Mouse (Mus musculus): Measurements from ENCODE around the gene Astn2.

The Astn2 gene

DNA sequence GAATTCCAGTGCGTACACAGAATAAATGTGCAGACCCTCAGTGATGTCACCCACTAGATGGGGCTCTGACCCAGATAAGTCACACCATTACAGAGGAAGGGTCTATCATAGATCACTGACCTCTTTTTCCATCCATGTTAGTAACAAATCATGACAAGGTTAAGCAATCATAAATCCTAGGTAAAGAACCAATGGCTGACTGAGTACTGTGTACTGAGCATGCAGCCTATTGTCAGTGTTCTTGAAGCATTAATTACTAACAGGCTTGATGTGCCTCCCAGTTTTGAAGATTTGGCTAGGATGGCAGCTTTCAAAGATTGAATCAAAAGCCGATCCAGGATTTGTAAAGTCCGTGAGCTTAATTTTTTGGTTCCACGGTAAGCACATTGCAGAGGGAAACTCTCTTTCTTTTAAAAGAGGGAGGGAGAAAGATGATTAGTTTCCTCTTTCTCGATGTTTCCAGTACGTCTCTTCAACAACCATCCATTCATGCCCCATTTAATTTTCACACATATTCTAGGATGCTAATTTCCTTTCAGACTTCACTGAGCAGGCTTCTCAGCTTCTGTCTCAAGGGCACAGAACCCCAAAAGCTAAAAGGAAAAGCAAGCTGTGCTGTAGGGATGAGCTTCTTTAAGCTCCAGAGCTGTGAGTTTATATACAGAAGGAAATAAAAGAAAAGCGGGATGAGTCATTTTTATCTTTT, 93.9 kb downstream of the Astn2 start:
- no peak for DNase-seq

DNA sequence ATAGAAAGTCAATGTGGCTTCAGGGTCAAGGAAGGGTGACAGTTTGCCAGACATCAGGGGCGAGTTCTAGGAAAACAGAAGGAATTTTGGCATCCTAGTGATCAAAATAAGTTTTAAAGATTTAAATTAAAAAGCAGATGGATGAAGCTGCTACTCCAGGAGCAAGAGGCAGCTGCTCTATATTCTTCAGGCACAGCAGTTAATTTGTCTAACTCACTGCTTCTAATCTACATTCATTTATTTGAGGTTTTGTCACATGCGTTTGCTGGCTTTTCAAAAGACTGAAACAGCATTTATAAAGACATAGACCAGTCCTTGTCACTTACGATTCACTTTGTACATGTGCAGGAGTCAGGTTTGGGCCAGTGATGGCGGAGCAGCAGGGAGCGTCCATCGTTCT, 98.0 kb downstream of the Astn2 start:
- no peak for DNase-seq

GRCm38 (mm10) chr4:66302686-66303310, 101.6 kb downstream of the Astn2 start:
- DNase-seq = no peak

DNA sequence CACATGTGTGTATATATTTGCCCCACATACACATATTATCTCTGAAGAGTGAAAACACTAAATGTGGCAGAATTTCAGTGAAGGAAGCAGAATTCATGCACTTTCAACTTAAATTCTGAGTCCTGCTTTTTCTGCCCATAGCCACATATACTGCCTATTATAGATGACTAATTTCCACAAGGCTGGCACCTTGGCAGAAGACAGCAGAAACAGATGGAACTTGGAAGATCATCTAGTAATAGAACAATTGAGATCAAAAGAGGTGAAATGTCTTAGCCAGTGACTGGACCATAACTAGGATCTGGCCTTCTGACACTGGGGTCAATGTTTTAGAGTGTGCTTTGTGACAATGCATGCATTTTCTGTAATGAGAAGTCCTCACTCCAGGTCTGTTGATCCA, 119.4 kb downstream of the Astn2 start:
- no peak for DNase-seq

- no peak for DNase-seq
These were observed 128.3 kb downstream of the Astn2 start for GRCm38 (mm10) chr4:66276096-66276495.

- DNase-seq = no peak
These were observed 132.8 kb downstream of the Astn2 start for GRCm38 (mm10) chr4:66271550-66272117.

- no peak for DNase-seq
These were observed 140.4 kb downstream of the Astn2 start for GRCm38 (mm10) chr4:66264031-66264430.

- DNase-seq = no peak
These were observed 143.1 kb downstream of the Astn2 start for GRCm38 (mm10) chr4:66261276-66261675.

GRCm38 (mm10) chr4:66258905-66259304, 145.5 kb downstream of the Astn2 start:
- DNase-seq = no peak

DNA sequence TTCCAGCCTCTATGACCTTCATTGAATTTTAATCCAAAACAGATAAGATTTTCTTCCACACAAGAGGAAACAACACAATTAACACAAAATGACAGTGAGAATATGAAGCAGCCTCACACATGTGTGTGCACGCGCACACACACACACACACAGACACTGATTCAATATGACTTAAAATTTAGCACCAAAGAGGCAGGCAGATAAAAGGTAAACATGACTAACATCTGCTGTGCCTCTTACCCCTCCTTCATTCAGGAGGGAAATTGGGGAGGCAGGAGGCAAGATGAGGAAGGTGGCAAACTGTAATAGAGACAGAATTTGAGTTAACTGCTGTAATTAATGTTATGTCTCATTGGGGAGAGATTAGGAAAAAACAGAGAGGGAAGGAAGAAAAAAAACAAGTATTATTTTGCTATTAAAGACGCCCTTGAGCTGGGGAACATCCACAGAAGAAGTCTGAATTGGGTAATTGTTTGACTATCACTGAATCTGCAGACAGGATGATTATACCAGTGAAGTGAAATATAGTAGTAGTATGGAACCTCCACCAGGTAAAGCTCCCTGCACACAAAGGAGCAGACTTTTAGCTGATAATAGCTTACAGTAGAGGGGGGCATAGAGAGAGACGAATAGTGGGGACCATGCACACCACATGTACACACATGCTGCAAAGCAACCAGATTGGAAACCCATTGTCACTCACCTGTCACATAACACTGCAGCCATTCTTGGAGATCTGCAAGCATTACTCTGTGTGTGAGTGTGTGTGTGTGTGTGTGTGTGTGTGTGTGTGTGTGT, 149.5 kb downstream of the Astn2 start:
- DNase-seq = no peak

DNA sequence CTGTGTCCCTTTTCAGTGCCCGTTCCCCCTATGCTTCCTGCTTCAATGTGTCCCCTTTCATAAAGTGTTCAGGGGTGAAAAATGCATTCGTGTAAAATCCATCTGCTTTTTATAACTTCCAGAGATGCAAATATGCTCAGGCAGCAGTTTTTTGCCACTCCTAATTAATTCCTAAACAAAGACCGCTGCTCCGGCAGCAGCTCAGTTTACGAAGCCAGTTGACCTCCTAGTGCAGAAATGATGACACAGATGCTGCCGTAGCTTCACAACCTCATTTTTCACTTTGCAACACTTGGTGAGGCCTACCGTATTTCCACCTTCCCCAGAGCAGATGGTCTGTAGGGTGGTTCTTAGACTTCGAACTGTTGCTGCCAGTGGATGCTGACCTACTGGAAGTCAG, 155.9 kb downstream of the Astn2 start:
- DNase-seq = no peak

DNA sequence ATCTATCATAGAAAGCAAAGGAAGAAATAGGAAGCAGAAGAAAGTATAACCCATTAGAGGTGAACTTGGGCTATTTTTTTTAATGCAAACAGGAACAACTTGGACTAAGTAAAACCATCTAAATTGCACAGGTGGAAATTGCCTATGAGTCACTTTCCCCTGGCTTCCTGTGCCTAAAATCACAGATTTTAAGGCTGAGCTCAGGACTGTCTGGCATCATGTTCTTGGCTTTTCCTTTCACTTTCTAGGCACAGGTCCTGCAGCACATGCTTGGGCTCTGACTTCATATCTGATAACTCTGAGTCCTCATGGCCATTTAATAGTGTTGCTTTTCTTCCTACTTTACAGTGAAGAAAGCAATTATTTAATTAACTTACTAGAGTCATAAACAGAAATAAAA, 161.7 kb downstream of the Astn2 start:
- DNase-seq = no peak

- no peak for DNase-seq
These were observed 171.6 kb downstream of the Astn2 start for GRCm38 (mm10) chr4:66232799-66233198.

DNA sequence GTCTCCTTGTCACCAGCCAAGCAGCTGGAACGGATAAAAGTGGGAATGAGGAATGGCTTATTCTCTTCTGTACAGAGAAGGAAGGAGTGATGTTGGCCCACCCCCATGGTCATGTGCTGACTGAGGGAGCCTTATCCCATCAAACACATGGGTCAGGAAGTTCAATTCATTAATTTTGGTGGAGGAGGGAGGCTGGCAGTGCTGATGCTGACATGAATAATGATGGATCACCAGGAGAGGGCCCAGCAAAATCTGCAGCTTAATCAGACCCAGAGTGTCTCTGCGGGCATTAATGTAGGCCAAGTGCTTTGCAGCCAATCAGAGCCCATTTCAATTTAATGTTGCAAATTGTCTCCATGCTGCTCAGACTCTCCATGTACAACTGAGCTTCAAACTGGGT, 172.1 kb downstream of the Astn2 start:
- no peak for DNase-seq

DNA sequence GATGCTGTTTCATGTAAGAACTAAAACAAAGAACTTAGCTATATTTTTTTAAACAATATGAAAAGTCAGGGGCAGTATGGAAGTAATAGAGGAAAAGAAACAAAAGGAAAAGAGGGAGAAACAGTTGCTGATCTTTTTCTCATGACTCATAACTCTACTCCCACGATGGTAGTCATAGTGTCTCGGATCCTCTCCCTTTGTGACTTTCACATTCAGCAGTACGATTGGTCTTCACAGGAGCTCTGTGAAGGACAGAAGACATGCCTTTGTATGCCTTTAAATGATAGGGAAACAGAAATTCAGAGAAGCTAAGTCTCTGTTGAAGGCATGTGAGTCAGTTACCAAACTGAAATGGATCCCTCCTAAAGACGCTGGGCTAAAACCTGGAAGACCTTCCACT, 173.7 kb downstream of the Astn2 start:
- DNase-seq = no peak

DNA sequence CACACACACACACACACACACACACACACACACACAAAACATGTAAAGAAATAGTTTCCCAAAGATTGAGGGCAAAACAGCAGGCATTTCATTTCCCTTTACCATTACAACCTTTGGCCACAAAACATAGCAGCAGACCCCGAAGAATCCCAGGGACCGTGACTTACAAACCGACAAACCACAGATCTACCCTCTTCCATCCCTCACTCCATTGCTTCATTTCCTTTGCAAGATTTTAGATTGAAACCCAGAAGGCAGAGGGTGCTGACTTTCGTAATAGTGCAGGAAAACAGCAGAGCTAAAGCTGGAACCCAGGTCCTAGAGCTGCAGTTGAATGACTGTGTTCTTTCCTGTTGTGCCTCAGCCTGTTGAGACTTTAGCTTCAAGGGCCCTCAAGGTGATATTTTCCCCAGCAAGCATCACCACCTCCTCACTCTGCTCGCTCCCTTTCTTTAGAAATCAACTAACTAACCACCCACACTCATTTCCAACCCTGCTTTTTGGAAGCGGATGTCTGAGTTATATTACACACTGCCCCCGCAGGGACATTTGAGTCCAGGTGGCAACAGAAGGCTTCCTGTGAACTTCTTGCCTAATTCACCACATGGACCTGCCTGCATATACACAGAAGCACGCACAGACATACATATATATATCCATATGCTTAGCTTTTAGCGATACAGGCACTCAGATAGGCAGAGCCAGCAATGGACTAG, 181.7 kb downstream of the Astn2 start:
- DNase-seq = no peak

DNA sequence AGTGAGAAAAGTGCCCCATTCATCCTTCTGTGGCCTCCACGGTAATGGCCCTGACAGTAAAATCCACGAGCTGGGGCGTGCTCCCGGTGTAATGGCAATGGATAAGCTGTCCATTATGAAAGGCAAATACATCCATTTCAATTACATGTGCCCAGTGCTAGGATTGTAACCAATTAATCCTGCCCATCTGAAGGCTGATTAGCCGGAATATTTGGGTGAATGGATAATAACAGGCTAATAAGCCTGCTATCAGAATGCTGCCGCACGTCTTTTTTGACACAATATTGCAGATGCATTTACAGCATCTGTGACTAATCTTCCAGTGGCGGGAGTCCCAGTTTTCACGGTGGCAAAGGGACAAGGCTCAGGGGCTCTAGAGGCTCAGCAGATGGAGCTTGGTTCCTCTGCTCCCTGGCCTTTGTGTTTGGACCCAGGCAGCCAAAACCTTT, 189.2 kb downstream of the Astn2 start:
- no peak for DNase-seq

DNA sequence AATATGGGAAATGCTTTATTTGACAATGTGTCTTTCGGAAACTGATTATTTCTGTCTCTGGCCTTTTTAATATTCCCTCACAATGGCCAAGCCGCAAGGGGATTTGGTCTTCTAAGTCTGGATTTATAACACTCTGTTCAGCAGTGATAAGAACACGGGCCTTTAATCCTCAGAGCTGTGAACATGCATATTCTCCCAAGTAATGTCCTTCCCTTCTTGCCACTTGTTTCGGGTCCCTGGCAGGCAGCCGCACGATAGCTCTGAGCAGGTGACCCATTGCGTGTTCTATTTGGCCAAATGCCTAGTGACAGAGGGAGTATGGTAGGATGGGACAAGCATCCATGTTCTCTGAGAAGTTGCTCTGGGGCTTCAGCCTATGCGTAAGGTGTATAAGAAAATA, 214.8 kb downstream of the Astn2 start:
- no peak for DNase-seq

DNA sequence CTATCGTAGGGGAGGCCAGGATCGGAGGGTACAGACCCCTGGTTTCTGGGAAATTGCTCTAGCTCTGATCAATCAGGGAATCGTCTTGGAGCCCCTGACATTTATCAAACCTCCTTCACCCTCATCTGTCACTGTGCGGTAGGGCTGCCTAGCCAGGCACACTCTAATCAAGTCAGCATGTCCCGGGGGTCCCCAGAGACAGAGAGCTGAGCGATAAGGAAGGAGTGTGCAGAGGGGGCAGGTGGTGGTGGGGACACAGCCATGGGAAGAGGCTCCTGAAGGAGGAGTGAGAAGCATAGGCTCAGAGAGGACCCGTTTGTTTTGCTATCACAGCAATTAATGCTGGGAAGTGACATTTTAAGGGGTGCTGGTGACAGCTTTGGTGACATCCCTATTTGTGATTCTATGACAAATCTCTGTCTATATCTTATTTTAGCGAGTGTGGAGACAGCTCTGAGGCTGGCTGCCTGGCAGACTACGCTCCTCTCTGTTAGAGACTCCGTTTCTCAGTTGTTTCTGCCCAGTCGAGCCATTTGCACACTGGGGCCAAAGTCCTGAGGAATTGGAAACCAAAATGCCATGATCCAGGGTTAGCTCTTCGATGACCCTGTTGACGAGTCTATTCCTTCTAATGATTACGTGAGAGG, 228.4 kb downstream of the Astn2 start:
- no peak for DNase-seq

GRCm38 (mm10) chr4:66171583-66171982, 232.8 kb downstream of the Astn2 start:
- no peak for DNase-seq

DNA sequence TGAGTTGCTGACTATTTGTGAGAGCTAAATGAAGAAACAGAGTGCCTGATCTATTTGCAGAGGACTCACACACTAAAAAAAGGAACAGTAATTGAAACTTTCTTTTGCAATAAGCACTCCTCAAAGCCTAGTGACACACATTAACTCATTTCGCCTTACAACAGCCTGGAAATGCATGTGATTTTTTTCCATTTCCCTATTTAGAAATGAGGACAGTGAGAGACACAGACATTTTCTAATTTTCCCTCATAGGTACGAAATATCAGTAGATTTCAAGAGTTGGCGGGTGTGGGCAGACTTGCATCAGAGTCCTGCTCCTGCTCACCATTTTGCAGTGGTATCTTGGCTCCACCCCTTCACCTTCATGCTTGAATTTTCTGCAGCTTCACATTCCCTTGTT, 233.6 kb downstream of the Astn2 start:
- no peak for DNase-seq

GRCm38 (mm10) chr4:66169485-66169884, 234.9 kb downstream of the Astn2 start:
- no peak for DNase-seq

Data from liver (tissue).